Mouse (Mus musculus): Measurements from ENCODE around the gene AC124502.3. TPM values are rescaled to one million over a fixed set of nuclear protein-coding genes. Genes with fewer than 3 reads are reported as not detected.
A peak's percentile ranks its signal among the peaks of the same experiment; 100 is the strongest.

AC124502.3 gene
- polyA plus RNA-seq, 1 experiment from 2014 or later, result 2.0 TPM

DNA sequence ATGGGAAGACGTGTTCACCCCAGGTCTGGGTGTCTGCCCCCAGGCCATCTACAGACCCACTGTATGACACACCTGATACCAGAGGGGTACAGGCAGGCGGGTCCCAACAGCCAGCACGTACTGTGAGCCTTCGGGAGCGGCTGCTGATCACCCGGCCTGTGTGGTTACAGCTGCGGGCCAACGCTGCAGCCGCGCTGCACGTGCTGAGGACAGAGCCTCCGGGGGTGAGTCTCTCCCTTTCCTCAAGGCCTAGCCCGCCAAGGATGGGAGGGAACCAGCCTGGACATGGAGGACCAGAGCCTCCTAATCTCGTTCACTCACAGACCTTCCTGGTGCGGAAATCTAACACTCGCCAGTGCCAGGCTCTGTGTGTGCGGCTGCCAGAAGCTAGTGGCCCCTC lies 12.3 kb downstream of the AC124502.3 start:
- ATAC-seq (ENCODE audit: insufficient number of reproducible peaks, low FRiP score, low TSS enrichment, low read depth) (no peak), DNase-seq (ENCODE audit: low spot score) (peak; percentile 54)
- Histone ChIP-seq H3K4me3 (ENCODE audit: low read depth, low read length) (peak overlapping the region; percentile 22), H3K36me3 (ENCODE audit: control insufficient read depth, insufficient read depth, low read length) (peaks cover 8% of the 10 kb centered on the region), H3K27me3 (ENCODE audit: control insufficient read depth, insufficient read depth, low read length) (peaks cover 33% of the 10 kb centered on the region), H3K4me1 (ENCODE audit: control insufficient read depth, insufficient read depth, low read length) (peaks cover 16% of the 10 kb centered on the region), H3K4me2 (ENCODE audit: low read depth, severe bottlenecking) (peak overlapping the region; percentile 33), H3K9ac (ENCODE audit: low read length) (peak overlapping the region; percentile 3; the same call in 1 of the 2 replicates), H3K27ac (replicated peaks; ENCODE audit: low read depth, low read length) (no peak overlapping the region), H3K9me3 (ENCODE audit: control insufficient read depth, low read length) (no peaks in the 10 kb centered on the region)
- 7% methylated on average over 17 of the region's 17 CpGs for WGBS

DNA sequence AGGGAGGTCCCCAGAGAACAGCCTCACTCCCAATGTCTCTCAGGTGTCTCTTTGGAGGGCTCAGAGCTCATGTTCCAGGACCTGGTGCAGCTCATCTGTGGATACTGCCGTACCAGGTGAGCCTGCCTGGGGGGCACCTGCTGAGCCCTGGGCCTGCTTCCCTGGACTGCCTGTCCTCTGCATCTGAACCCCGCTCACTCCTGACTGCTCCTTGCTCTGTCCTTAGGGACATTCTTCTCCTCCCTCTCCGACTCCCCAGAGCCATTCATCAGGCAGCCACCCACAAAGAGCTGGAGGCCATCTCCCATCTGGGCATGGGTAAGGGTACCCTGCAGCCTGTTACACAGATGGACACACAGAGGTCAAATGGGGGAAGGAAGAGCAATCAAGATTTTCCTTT lies 12.8 kb downstream of the AC124502.3 start:
- Histone ChIP-seq H3K4me2 (ENCODE audit: low read depth, severe bottlenecking) (peak overlapping the region; percentile 33), H3K4me3 (ENCODE audit: low read depth, low read length) (no peak overlapping the region), H3K9me3 (ENCODE audit: control insufficient read depth, low read length) (no peaks in the 10 kb centered on the region), H3K9ac (ENCODE audit: low read length) (no peak overlapping the region), H3K27me3 (ENCODE audit: control insufficient read depth, insufficient read depth, low read length) (peaks cover 33% of the 10 kb centered on the region), H3K4me1 (ENCODE audit: control insufficient read depth, insufficient read depth, low read length) (peaks cover 18% of the 10 kb centered on the region), H3K36me3 (ENCODE audit: control insufficient read depth, insufficient read depth, low read length) (peaks cover 8% of the 10 kb centered on the region), H3K27ac (replicated peaks; ENCODE audit: low read depth, low read length) (no peak overlapping the region)
- 34% methylated on average over 3 of the region's 3 CpGs for WGBS
- DNase-seq (ENCODE audit: low spot score) (no peak), ATAC-seq (ENCODE audit: insufficient number of reproducible peaks, low FRiP score, low TSS enrichment, low read depth) (no peak)

DNA sequence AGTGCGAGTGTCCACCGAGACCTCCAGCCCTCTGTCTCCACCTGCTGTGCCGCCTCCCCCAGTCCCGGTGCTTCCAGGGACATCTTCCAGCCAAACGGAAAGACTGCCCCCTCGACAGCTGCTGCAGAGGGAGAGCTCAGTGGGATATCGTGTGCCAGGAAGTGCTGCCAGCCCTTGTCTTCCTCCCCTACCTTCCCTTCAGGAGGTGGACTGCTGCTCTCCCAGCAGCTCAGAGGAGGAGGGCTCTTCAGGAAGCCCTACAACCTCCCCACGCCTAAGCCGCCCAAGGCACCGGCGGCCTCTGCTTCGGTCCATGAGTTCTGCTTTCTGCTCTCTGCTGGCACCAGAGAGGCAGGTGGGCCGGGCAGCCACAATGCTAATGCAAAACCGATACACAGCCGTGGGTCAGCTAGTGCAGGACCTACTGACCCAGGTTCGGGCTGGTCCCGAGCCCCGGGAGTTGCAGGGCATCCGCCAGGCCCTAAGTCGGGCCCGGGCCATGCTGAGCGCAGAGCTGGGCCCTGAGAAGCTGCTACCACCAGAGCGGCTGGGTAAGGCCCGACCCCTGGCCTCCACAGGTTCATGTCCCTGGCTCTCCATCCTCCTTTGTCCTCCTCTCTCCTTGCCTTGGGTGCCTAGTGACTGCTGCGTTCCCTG lies 13.6 kb downstream of the AC124502.3 start:
- H3K4me1 ChIP-seq (ENCODE audit: control insufficient read depth, insufficient read depth, low read length), result peaks cover 24% of the 10 kb centered on the region
- peaks cover 5% of the 10 kb centered on the region for H3K36me3 ChIP-seq (ENCODE audit: control insufficient read depth, insufficient read depth, low read length)
- no peak overlapping the region for H3K27ac ChIP-seq (replicated peaks; ENCODE audit: low read depth, low read length)
- H3K9ac ChIP-seq (ENCODE audit: low read length), result no peak overlapping the region
- 28% methylated on average over 25 of the region's 25 CpGs for WGBS
- no peak overlapping the region for H3K4me2 ChIP-seq (ENCODE audit: low read depth, severe bottlenecking)
- ATAC-seq (ENCODE audit: insufficient number of reproducible peaks, low FRiP score, low TSS enrichment, low read depth) (no peak), DNase-seq (ENCODE audit: low spot score) (no peak)
- H3K27me3 ChIP-seq (ENCODE audit: control insufficient read depth, insufficient read depth, low read length), result peaks cover 33% of the 10 kb centered on the region
- no peak overlapping the region for H3K4me3 ChIP-seq (ENCODE audit: low read depth, low read length)
- H3K9me3 ChIP-seq (ENCODE audit: control insufficient read depth, low read length), result no peaks in the 10 kb centered on the region

DNA sequence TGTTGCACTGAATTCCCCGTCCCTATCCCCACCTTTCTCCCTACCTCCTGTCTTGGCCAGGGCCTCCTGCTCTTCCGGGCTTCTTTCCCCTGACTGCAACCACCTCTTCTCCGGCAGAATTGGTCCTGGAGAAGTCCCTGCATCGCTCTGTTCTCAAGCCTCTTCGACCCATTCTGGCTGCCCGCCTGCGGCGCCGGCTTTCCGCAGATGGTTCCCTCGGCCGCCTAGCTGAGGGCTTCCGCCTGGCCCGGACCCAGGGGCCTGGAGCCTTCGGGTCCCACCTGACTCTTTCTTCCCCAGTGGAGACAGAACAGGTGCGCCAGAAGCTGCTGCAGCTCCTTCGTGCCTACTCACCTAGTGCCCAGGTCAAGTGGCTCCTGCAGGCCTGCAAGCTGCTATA lies 14.2 kb downstream of the AC124502.3 start:
- Histone ChIP-seq H3K4me2 (ENCODE audit: low read depth, severe bottlenecking) (no peak overlapping the region), H3K4me1 (ENCODE audit: control insufficient read depth, insufficient read depth, low read length) (peaks cover 24% of the 10 kb centered on the region), H3K4me3 (ENCODE audit: low read depth, low read length) (no peak overlapping the region), H3K27me3 (ENCODE audit: control insufficient read depth, insufficient read depth, low read length) (peaks cover 33% of the 10 kb centered on the region), H3K27ac (replicated peaks; ENCODE audit: low read depth, low read length) (no peak overlapping the region), H3K9me3 (ENCODE audit: control insufficient read depth, low read length) (no peaks in the 10 kb centered on the region), H3K9ac (ENCODE audit: low read length) (no peak overlapping the region), H3K36me3 (ENCODE audit: control insufficient read depth, insufficient read depth, low read length) (peaks cover 5% of the 10 kb centered on the region)
- no peak for DNase-seq (ENCODE audit: low spot score)
- 49% methylated on average over 17 of the region's 17 CpGs for WGBS
- ATAC-seq (ENCODE audit: insufficient number of reproducible peaks, low FRiP score, low TSS enrichment, low read depth), result no peak

DNA sequence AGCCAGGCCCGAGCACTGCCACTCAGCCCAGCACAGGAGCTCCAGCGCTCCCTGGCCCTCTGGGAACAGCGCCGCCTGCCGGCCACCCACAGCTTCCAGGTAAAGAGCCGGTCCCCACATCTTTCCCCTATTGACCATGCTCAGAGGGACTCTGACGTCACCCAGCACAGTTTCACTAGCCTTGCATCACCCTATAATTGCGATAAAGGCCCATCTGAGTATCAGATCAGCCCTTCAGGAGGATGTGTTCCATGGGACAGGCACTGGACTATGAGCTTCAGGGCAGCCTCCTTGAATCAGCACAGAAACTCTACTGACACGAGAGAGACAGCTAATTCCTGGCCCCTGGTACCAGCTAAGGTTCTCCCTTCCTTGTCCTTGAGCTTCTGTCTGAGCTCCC lies 15.2 kb downstream of the AC124502.3 start:
- no peak overlapping the region for H3K9ac ChIP-seq (ENCODE audit: low read length)
- no peak overlapping the region for H3K27ac ChIP-seq (replicated peaks; ENCODE audit: low read depth, low read length)
- H3K27me3 ChIP-seq (ENCODE audit: control insufficient read depth, insufficient read depth, low read length), result peaks cover 33% of the 10 kb centered on the region
- peaks cover 2% of the 10 kb centered on the region for H3K36me3 ChIP-seq (ENCODE audit: control insufficient read depth, insufficient read depth, low read length)
- 17% methylated on average over 9 of the region's 9 CpGs for WGBS
- no peak overlapping the region for H3K4me3 ChIP-seq (ENCODE audit: low read depth, low read length)
- no peaks in the 10 kb centered on the region for H3K9me3 ChIP-seq (ENCODE audit: control insufficient read depth, low read length)
- DNase-seq (ENCODE audit: low spot score) (peak; percentile 83), ATAC-seq (ENCODE audit: insufficient number of reproducible peaks, low FRiP score, low TSS enrichment, low read depth) (no peak)
- peaks cover 32% of the 10 kb centered on the region for H3K4me1 ChIP-seq (ENCODE audit: control insufficient read depth, insufficient read depth, low read length)
- no peak overlapping the region for H3K4me2 ChIP-seq (ENCODE audit: low read depth, severe bottlenecking)

DNA sequence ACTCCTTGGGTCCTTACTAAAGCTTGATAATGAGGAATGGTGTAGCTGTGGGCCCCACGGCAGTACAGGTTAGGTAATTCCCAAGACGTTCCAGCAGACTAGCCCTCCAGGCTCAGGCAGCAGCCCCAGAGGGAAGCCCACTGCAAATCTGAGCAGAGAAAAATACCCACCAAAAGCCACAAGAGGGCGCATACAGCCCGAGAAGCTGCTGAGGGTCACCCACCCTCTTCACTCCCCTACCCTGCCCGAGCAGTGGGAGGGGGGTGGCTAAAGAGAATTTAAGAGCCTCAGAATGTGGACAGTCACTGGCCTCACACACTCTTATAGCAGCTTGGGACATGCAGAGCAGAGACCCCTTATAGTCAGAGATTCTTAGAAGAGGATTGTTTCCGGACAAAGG lies 17.6 kb downstream of the AC124502.3 start:
- Histone ChIP-seq H3K4me2 (ENCODE audit: low read depth, severe bottlenecking) (peak overlapping the region; percentile 12; the same call in 1 of the 2 replicates), H3K27me3 (ENCODE audit: control insufficient read depth, insufficient read depth, low read length) (peaks cover 27% of the 10 kb centered on the region), H3K9me3 (ENCODE audit: control insufficient read depth, low read length) (no peaks in the 10 kb centered on the region), H3K27ac (replicated peaks; ENCODE audit: low read depth, low read length) (no peak overlapping the region), H3K4me1 (ENCODE audit: control insufficient read depth, insufficient read depth, low read length) (peaks cover 40% of the 10 kb centered on the region), H3K36me3 (ENCODE audit: control insufficient read depth, insufficient read depth, low read length) (no peaks in the 10 kb centered on the region), H3K4me3 (ENCODE audit: low read depth, low read length) (0 out of 2 replicates have a peak overlapping the region, but pooled peaks have one; percentile 5), H3K9ac (ENCODE audit: low read length) (no peak overlapping the region)
- peak; percentile 58; the same call in 1 of the 2 replicates for ATAC-seq (ENCODE audit: insufficient number of reproducible peaks, low FRiP score, low TSS enrichment, low read depth)
- 9% methylated on average over 6 of the region's 6 CpGs for WGBS
- peak; percentile 87 for DNase-seq (ENCODE audit: low spot score)

DNA sequence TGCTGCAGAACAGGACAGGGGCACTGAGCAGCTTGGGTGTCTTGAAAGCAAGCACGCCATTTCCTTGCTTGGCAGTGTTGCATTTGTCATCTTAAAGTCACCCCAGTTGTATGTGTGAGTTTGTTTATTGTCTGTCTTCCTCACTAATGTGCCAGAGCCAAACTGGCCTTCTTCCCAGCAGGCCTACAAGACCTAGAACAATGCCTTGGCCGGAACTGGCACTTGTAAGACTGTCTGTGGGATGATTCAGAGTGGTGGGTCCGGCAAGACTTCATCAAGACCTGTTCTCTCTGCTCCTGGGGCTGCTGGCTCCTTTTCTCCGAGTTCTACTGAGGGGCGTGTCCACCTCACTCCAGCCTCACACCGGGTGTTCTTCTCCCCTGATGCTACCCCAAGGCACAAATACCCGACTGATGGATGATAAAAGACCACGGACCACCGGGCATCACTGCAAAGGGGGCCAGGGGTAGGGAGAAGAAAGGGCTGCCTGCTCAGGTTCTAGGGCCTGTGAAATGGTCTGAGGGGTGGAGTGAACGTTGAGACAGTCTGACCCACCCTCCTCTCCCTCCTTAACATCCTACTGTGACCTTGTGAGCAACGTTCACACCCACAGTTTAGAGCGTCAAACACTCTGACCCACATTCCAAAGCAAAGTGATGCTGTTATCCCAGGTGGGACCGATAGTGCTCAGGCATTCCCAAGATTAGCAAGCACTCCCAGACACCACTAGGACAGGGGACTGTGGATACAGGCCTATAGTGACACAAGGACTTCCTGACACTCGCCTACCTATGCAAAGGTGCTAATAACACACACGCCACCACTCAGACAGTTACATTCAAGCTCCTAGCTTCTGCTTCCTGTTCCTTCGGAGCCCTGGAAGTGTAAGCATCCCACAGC lies 19.4 kb downstream of the AC124502.3 start:
- H3K4me3 ChIP-seq (ENCODE audit: low read depth, low read length), result no peak overlapping the region
- DNase-seq (ENCODE audit: low spot score) (no peak), ATAC-seq (ENCODE audit: insufficient number of reproducible peaks, low FRiP score, low TSS enrichment, low read depth) (no peak)
- peaks cover 45% of the 10 kb centered on the region for H3K4me1 ChIP-seq (ENCODE audit: control insufficient read depth, insufficient read depth, low read length)
- WGBS, result 25% methylated on average over 16 of the region's 16 CpGs
- no peaks in the 10 kb centered on the region for H3K9me3 ChIP-seq (ENCODE audit: control insufficient read depth, low read length)
- H3K27me3 ChIP-seq (ENCODE audit: control insufficient read depth, insufficient read depth, low read length), result peaks cover 8% of the 10 kb centered on the region
- no peak overlapping the region for H3K27ac ChIP-seq (replicated peaks; ENCODE audit: low read depth, low read length)
- H3K4me2 ChIP-seq (ENCODE audit: low read depth, severe bottlenecking), result no peak overlapping the region
- H3K36me3 ChIP-seq (ENCODE audit: control insufficient read depth, insufficient read depth, low read length), result no peaks in the 10 kb centered on the region
- H3K9ac ChIP-seq (ENCODE audit: low read length), result no peak overlapping the region

DNA sequence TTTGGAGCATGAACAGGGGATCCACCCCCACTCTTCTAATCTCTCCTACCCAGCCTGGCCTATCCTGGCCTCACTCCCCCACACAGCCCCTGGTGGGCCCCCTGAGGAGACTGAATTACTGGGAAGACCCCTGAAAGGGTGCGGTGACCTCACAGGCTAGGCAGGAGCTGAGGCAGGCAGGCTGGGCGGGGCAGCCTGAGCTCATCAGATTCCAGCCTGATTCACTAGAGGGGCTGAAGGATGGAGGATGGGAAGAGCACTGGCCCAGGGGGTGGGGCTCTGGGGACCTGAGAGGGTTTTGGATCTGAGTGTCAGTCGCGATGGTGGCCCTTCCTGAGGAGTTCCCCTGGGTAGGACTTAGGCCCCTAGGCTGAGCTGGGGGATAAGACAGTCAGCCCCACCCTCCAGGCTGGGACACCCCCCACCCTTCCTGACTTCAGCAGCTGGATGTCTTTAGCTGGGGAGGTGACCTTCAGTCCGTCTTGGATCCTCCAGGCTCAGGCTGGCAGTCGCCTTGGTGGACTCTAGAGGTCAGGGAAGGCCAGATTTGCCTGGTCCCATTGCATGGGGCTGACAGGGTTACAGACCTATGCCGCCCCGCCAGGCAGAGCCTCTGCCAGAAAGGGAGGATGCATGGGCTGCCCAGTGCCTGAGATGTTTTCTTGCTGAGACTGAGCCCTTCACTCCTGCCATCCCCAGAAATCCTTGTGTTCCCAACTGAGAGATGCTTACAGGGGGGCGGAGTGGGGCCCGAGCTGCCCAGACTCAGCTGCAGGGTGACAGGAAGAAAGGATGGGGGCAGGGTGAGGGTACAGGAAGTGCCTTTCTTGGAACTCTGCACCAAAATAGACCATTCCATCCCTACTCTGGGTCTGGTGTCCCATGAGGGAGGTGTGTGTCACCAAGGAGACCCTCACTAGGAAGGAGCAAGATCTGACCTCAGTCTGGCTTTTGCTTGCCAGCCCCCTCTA lies 20.4 kb downstream of the AC124502.3 start:
- Histone ChIP-seq H3K9me3 (ENCODE audit: control insufficient read depth, low read length) (no peaks in the 10 kb centered on the region), H3K9ac (ENCODE audit: low read length) (peak overlapping the region; percentile 3; the same call in 1 of the 2 replicates), H3K27ac (replicated peaks; ENCODE audit: low read depth, low read length) (peak overlapping the region; percentile 36; the same call in 1 of the 2 replicates), H3K4me1 (ENCODE audit: control insufficient read depth, insufficient read depth, low read length) (peaks cover 45% of the 10 kb centered on the region), H3K4me2 (ENCODE audit: low read depth, severe bottlenecking) (no peak overlapping the region), H3K36me3 (ENCODE audit: control insufficient read depth, insufficient read depth, low read length) (no peaks in the 10 kb centered on the region), H3K4me3 (ENCODE audit: low read depth, low read length) (no peak overlapping the region), H3K27me3 (ENCODE audit: control insufficient read depth, insufficient read depth, low read length) (no peaks in the 10 kb centered on the region)
- DNase-seq (ENCODE audit: low spot score) (no peak), ATAC-seq (ENCODE audit: insufficient number of reproducible peaks, low FRiP score, low TSS enrichment, low read depth) (no peak)
- 12% methylated on average over 10 of the region's 10 CpGs for WGBS

Data from limb, embryonic 11.5 days (tissue).